Mouse (Mus musculus) layer of hippocampus, adult 9-11 months (tissue): ENCODE measurements around the gene Zmym3.
"Not testable (repeated sequence)": the region's sequence is repeated elsewhere in the genome, so short reads cannot be mapped to it uniquely, and the experiment has no call there.

Experiments used
- DNase-seq: peaks from one replicate; pipeline ENCODE4 v3.0.0; 2022

The Zmym3 gene

GRCm38 (mm10) chrX:101372946-101373345 is 47.7 kb downstream of the Zmym3 start:
- no peak for DNase-seq

- no peak for DNase-seq
These were observed 50.1 kb downstream of the Zmym3 start for GRCm38 (mm10) chrX:101370573-101370972.

GRCm38 (mm10) chrX:101369001-101369400 is 51.6 kb downstream of the Zmym3 start:
- DNase-seq, result no peak

GRCm38 (mm10) chrX:101358902-101359301 is 61.7 kb downstream of the Zmym3 start:
- DNase-seq, result not testable (repeated sequence)
